Mouse (Mus musculus) midbrain, embryonic 15.5 days (tissue): ENCODE measurements around the gene Gm13089. TPM values are rescaled to one million over a fixed set of nuclear protein-coding genes. Genes with fewer than 3 reads are reported as not detected.
"Not testable (repeated sequence)": the region's sequence is repeated elsewhere in the genome, so short reads cannot be mapped to it uniquely, and the experiment has no call there.

Source experiments
- ATAC-seq: fragments of 200-750 bp; cut with Nextera tagmentation; replicated peaks from 2 replicates; pipeline ENCODE4 v1.8.0; 2017; ENCODE audit warnings: moderate TSS enrichment
- H3K27ac ChIP-seq: fragments of 300-500 bp; sonication (generic); 2 replicates; pipeline ENCODE4 v1.5.1; 2015; ENCODE audit warnings: mild to moderate bottlenecking, inconsistent platforms
- H3K27me3 ChIP-seq: fragments of 300-500 bp; sonication (generic); replicated peaks from 2 replicates; pipeline ENCODE4 v1.6.1; 2015; ENCODE audit warnings: inconsistent platforms
- H3K36me3 ChIP-seq: fragments of 300-500 bp; sonication (generic); replicated peaks from 2 replicates; pipeline ENCODE4 v1.6.1; 2015; ENCODE audit warnings: inconsistent platforms
- H3K4me1 ChIP-seq: fragments of 300-500 bp; sonication (generic); 2 replicates; pipeline ENCODE4 v1.6.1; 2015; ENCODE audit warnings: inconsistent platforms
- H3K4me2 ChIP-seq: fragments of 300-500 bp; sonication (generic); 2 replicates; pipeline ENCODE4 v1.6.1; 2015; ENCODE audit warnings: inconsistent platforms, mild to moderate bottlenecking, moderate library complexity
- H3K4me3 ChIP-seq: fragments of 300-500 bp; sonication (generic); 2 replicates; pipeline ENCODE4 v1.5.1; 2015; ENCODE audit warnings: mild to moderate bottlenecking, inconsistent platforms
- H3K9ac ChIP-seq: fragments of 300-500 bp; sonication (generic); 2 replicates; pipeline ENCODE4 v1.6.1; 2015; ENCODE audit warnings: mild to moderate bottlenecking, inconsistent platforms
- H3K9me3 ChIP-seq: fragments of 300-500 bp; sonication (generic); 2 replicates; pipeline ENCODE4 v1.6.1; 2016; ENCODE audit warnings: inconsistent platforms
- WGBS: fragments of 180-500 bp; shearing (Covaris S2); methylation state at CpG from one replicate; pipeline ENCODE4 v1.1.7; 2015; ENCODE audit warnings: mixed read lengths; 5-methylcytosine and 5-hydroxymethylcytosine counted together
- polyA plus RNA-seq: library from polyadenylated mRNA; unstranded; fragments of >200 nt; fragmentation: Nextera tagmentation; extraction: Ambion mirVana; gene quantifications from 2 replicates; pipeline ENCODE4 v1.2.1, GENCODE M21; 2015

Gene Gm13089
- polyA plus RNA-seq, result not detected in 2 replicates

GRCm38 (mm10) chr4:143702611-143703010 is at the start of gene Gm13089:
TSS of gene Gm13089 (minus strand) at chr4:143702711.
- peaks cover 30% of the 10 kb centered on the region for H3K9me3 ChIP-seq
- no peak within 1 kb of the TSS for H3K9ac ChIP-seq
- no peak within 1 kb of the TSS for H3K27ac ChIP-seq
- WGBS, result 77% methylated on average over 2 of the region's 2 CpGs
- H3K36me3 ChIP-seq, result no peaks in the 10 kb centered on the region
- no peak within 1 kb of the TSS for H3K4me2 ChIP-seq
- no peaks in the 10 kb centered on the region for H3K4me1 ChIP-seq
- ATAC-seq, result no peak
- H3K27me3 ChIP-seq, result no peaks in the 10 kb centered on the region
- H3K4me3 ChIP-seq, result no peak within 1 kb of the TSS

GRCm38 (mm10) chr4:143719155-143719554 is 16.6 kb upstream of the Gm13089 start, which contains the start of gene Gm13078:
TSS of gene Gm13078 (plus strand) at chr4:143719455.
- no peaks in the 10 kb centered on the region for H3K4me1 ChIP-seq
- H3K9ac ChIP-seq, result no peak within 1 kb of the TSS
- no peaks in the 10 kb centered on the region for H3K36me3 ChIP-seq
- ATAC-seq, result no peak
- H3K27ac ChIP-seq, result no peak within 1 kb of the TSS
- H3K4me3 ChIP-seq, result no peak within 1 kb of the TSS
- peaks cover 30% of the 10 kb centered on the region for H3K9me3 ChIP-seq
- no peak within 1 kb of the TSS for H3K4me2 ChIP-seq
- no peaks in the 10 kb centered on the region for H3K27me3 ChIP-seq
- WGBS, result 86% methylated on average over 1 of the region's 1 CpGs

GRCm38 (mm10) chr4:143657146-143657545 is 45.4 kb downstream of the Gm13089 start, which contains the start of gene Gm13088:
TSS of gene Gm13088 (minus strand) at chr4:143657246.
- not testable (repeated sequence) for H3K4me3 ChIP-seq, H3K4me1 ChIP-seq, H3K9me3 ChIP-seq, H3K36me3 ChIP-seq, ATAC-seq, H3K27ac ChIP-seq, H3K9ac ChIP-seq, H3K4me2 ChIP-seq, H3K27me3 ChIP-seq

Other genes starting within 250 kb of the Gm13089 start
- gene Gm13043, start 191.4 kb downstream of the Gm13089 start, polyA plus RNA-seq, result not detected in 2 replicates
- not detected in 2 replicates for gene Gm13040, start 166.8 kb downstream of the Gm13089 start, polyA plus RNA-seq
- gene BC080695, start 151.0 kb downstream of the Gm13089 start, polyA plus RNA-seq, result not detected in 2 replicates
- gene Gm13057, start 151.0 kb downstream of the Gm13089 start, polyA plus RNA-seq, result not detected in 2 replicates
- not detected in 2 replicates for gene Gm13083, start 87.7 kb downstream of the Gm13089 start, polyA plus RNA-seq
- not detected in 2 replicates for gene Gm13088, start 45.5 kb downstream of the Gm13089 start, polyA plus RNA-seq
- gene Gm13078, start 16.7 kb upstream of the Gm13089 start, polyA plus RNA-seq, result not detected in 2 replicates
- not detected in 2 replicates for gene Gm13023, start 86.6 kb upstream of the Gm13089 start, polyA plus RNA-seq
- not detected in 2 replicates for gene Gm13084, start 113.4 kb upstream of the Gm13089 start, polyA plus RNA-seq
- gene Gm13103, start 143.8 kb upstream of the Gm13089 start, polyA plus RNA-seq, result not detected in 2 replicates
- gene Pramef6, start 197.7 kb upstream of the Gm13089 start, polyA plus RNA-seq, result not detected in 2 replicates
- not detected in 2 replicates for gene Pramef25, start 248.3 kb upstream of the Gm13089 start, polyA plus RNA-seq